Mouse (Mus musculus) thymus, adult 18-20 months (tissue): ENCODE measurements around the gene Arhgef19.

Experiments used
- DNase-seq, 2 experiments: peaks; one replicate each; pipeline ENCODE4 v3.0.0; 2022; ENCODE audit warnings: mixed read lengths in 2 of 2

Gene Arhgef19

GRCm38 (mm10) chr4:141267250-141267649, 28.0 kb downstream of the Arhgef19 start:
- DNase-seq, result no peak

- DNase-seq, result no peak
These were observed 28.5 kb downstream of the Arhgef19 start for GRCm38 (mm10) chr4:141267837-141268236.

- no peak for DNase-seq
These were observed 29.1 kb downstream of the Arhgef19 start for GRCm38 (mm10) chr4:141268350-141268749.

GRCm38 (mm10) chr4:141269080-141269479, 29.8 kb downstream of the Arhgef19 start:
- DNase-seq, result no peak

GRCm38 (mm10) chr4:141270201-141270940, 31.1 kb downstream of the Arhgef19 start:
- DNase-seq, result no peak

GRCm38 (mm10) chr4:141271228-141271627, 31.9 kb downstream of the Arhgef19 start:
- no peak for DNase-seq

- no peak for DNase-seq
These were observed 32.4 kb downstream of the Arhgef19 start for GRCm38 (mm10) chr4:141271721-141272120.

GRCm38 (mm10) chr4:141272878-141273277, 33.6 kb downstream of the Arhgef19 start:
- DNase-seq, result no peak

- peak; percentile 33 to 42 for DNase-seq
These were observed 34.0 kb downstream of the Arhgef19 start for GRCm38 (mm10) chr4:141273296-141273695.

- DNase-seq, result no peak
These were observed 35.4 kb downstream of the Arhgef19 start for GRCm38 (mm10) chr4:141274485-141275341.

GRCm38 (mm10) chr4:141277157-141277556, 37.9 kb downstream of the Arhgef19 start:
- DNase-seq, result no peak

- DNase-seq, result no peak
These were observed 38.9 kb downstream of the Arhgef19 start for GRCm38 (mm10) chr4:141278154-141278553.

GRCm38 (mm10) chr4:141279327-141279726, 40.0 kb downstream of the Arhgef19 start:
- no peak for DNase-seq

- no peak for DNase-seq
These were observed 40.5 kb downstream of the Arhgef19 start for GRCm38 (mm10) chr4:141279783-141280182.

GRCm38 (mm10) chr4:141280471-141280870, 41.2 kb downstream of the Arhgef19 start:
- DNase-seq, result no peak

- DNase-seq, result no peak
These were observed 41.9 kb downstream of the Arhgef19 start for GRCm38 (mm10) chr4:141281153-141281552.

GRCm38 (mm10) chr4:141281578-141281977, 42.3 kb downstream of the Arhgef19 start:
- no peak for DNase-seq

GRCm38 (mm10) chr4:141282087-141282486, 42.8 kb downstream of the Arhgef19 start:
- no peak for DNase-seq

GRCm38 (mm10) chr4:141282623-141283022, 43.3 kb downstream of the Arhgef19 start:
- DNase-seq, result no peak

GRCm38 (mm10) chr4:141283176-141283878, 44.0 kb downstream of the Arhgef19 start:
- no peak for DNase-seq

GRCm38 (mm10) chr4:141283879-141284411, 44.6 kb downstream of the Arhgef19 start:
- DNase-seq, result no peak

GRCm38 (mm10) chr4:141284486-141284885, 45.2 kb downstream of the Arhgef19 start:
- DNase-seq, result no peak

GRCm38 (mm10) chr4:141285128-141285527, 45.8 kb downstream of the Arhgef19 start:
- DNase-seq, result no peak
